Mouse (Mus musculus) embryo, embryonic 11 days (tissue): ENCODE data around the gene Gamt.
"Not testable (repeated sequence)": the region's sequence is repeated elsewhere in the genome, so short reads cannot be mapped to it uniquely, and the experiment has no call there.

Source experiments
- DNase-seq: peaks from one replicate; pipeline ENCODE4 v3.0.0-alpha.2; 2015

Gamt gene

DNA sequence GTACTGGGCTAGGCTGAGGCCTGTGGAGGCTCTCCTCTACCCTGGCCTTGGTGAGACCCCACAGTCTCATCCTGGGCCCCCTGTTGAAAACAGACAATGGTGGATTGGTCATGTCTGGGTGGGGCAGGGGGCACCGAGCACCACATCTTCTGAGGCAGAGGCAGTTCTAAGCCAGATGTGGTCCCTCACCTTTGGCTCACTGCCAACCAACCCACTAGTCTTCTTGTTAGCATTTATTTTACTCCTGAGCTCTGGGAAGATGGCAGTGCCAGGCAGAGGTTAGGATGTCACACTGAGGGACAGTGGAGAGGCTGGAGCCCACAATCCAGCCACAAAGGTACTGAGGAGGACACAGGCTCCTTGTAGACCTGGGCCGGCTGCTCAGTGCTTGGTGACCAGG lies 2.9 kb downstream of the Gamt start:
- DNase-seq: no peak

DNA sequence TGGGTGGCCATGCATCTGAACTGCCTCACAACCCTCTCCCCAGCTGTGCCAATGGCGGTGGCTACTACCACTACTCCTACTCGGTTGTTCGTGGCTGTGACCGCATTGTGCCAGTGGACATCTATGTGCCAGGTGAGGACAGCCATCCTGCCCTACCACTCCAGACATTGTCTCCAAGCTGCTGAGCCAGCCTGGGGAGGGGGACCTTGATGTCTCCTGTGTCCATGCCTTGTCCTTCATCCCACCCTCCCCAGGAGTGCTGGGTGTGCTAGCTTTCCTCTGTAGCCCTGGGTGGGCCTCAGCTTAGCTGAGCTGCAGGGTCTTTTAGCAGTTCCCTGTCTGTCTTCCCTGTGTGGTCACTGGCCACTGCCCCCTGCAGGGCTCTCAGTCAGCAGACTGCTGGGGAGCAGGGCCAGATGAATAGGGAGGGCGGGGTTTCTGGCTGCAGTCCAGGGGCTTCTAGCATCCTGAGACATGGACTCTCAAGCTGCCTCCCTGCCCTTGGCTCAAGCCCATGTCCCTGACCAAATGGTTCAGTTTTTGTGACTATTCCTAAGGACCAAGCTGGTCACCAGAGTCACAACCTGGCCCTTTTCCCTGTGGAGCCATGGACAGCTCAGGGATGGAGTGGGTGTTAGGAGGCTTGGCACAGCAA lies 4.8 kb downstream of the Gamt start:
- no peak for DNase-seq

- no peak for DNase-seq
Observed at GRCm38 (mm10) chr10:80254331-80255297, 6.2 kb downstream of the Gamt start.

DNA sequence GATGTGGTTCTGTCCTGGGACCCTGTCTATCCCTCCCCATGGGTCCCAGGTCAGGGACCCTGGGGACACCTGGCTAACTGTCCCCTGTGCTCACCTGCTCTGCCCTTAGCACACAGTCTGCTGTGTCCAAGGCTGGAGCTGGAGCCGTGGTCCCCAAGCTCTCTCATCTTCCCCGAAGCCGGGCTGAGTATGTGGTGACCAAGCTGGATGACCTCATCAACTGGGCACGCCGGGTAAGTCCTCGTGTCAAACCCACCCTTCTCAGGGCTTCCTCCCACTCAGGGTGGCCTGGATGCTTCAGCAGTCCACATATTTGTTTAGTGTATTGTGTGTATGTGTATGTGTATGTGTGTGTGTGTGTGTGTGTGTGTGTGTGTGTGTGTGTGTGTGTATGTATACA lies 7.3 kb downstream of the Gamt start:
- no peak for DNase-seq

DNA sequence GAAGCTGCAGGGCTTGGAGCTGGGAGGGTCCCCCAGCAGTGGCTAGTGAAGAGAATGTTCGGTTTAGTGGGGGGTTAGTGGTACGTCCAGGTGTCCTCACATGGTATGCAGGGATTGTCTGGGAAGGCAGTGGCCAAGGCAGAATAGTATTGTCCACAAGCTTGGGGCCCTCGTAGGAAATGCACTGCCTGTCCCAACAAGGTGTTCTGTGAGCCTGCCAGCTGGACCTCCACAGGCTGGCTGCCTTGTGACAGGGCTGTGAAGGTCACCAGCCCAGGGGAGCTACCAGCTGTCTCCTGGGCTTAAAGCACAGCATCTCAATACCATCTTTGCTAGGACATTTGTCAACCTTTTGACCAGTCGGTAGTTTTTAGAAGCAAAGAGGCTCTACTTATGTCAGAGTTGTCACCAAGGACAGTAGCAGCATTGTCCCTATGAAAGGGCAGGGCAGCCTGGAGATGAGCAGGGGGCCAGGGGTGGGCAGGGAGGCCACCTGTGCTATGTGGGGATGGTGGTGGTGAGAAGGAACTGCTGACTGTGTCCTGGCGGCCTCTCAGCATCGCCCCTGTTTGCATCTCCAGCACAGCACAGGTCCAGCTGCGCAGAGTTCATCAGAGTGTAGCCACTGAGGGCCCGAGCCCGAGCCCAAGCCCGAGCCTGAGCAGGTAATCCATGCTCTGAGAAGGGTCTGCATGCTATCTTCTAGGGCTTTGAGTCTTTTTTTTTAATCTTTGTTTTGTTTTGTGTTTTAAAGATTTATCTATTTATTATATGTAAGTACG lies 8.1 kb downstream of the Gamt start:
- no peak for DNase-seq

GRCm38 (mm10) chr10:80252011-80252410 lies 8.8 kb downstream of the Gamt start:
- no peak for DNase-seq

- DNase-seq: no peak
Observed at GRCm38 (mm10) chr10:80250573-80250972, 10.2 kb downstream of the Gamt start.

GRCm38 (mm10) chr10:80250059-80250458 lies 10.8 kb downstream of the Gamt start:
- DNase-seq: no peak

- DNase-seq: peak; percentile 93
Observed at GRCm38 (mm10) chr10:80248971-80249640, 11.7 kb downstream of the Gamt start, which contains the start of gene Ndufs7. Gene Ndufs7 (plus strand): TSS chr10:80249121.

DNA sequence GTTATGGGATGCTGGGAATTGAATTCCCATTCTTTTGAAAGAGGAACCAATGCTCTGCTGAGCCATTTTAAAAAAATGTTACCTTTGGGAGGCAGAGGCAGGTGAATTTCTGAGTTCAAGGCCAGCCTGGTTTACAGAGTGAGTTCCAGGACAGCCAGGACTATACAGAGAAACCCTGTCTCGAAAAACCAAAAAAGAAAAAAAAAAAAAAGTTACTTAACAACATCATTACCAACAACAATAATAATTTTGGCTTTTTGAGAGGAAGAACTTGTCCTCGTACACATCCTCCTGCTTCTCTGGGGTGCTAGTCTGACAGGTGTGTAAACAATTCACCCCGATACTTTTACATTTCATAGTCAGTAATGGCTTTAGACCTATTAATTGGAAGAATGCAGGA lies 12.4 kb downstream of the Gamt start:
- not testable (repeated sequence) for DNase-seq

GRCm38 (mm10) chr10:80247849-80248248 lies 13.0 kb downstream of the Gamt start:
- peak; percentile 57 for DNase-seq

GRCm38 (mm10) chr10:80245600-80245999 lies 15.2 kb downstream of the Gamt start:
- peak; percentile 90 for DNase-seq

DNA sequence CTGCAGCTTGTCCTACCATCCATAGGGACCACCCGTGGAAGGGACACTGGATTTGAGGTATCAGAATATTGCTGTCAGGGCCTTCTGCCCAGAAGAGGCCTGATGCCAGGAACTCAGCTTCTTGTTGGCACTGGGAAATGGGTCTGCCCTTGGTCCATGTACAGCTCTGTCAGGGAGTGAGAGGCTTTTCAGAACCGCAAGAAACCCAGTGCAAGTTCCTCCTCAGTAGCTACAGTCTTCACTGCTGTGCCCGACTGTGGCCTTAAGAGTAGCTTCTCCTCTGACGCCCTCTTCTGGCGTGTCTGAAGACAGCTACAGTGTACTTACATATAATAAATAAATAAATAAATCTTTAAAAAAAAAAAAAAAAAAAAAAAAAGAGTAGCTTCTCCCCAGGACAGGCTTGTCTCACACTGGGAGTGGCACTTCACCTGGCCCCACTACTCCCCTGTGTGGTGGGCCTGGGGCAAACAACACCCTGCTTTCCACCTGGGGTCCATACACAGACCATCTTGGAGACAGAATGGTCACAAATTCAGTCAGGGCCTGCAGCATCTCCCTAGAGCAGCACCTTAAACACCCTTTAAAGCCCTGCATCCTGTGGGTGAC lies 15.9 kb downstream of the Gamt start:
- DNase-seq: peak; percentile 61

- DNase-seq: no peak
Observed at GRCm38 (mm10) chr10:80242607-80243006, 18.2 kb downstream of the Gamt start.

GRCm38 (mm10) chr10:80242088-80242487 lies 18.7 kb downstream of the Gamt start:
- no peak for DNase-seq

GRCm38 (mm10) chr10:80239791-80240190 lies 21.0 kb downstream of the Gamt start:
- no peak for DNase-seq

- no peak for DNase-seq
Observed at GRCm38 (mm10) chr10:80238306-80238705, 22.5 kb downstream of the Gamt start.

- no peak for DNase-seq
Observed at GRCm38 (mm10) chr10:80237020-80237419, 23.8 kb downstream of the Gamt start.

DNA sequence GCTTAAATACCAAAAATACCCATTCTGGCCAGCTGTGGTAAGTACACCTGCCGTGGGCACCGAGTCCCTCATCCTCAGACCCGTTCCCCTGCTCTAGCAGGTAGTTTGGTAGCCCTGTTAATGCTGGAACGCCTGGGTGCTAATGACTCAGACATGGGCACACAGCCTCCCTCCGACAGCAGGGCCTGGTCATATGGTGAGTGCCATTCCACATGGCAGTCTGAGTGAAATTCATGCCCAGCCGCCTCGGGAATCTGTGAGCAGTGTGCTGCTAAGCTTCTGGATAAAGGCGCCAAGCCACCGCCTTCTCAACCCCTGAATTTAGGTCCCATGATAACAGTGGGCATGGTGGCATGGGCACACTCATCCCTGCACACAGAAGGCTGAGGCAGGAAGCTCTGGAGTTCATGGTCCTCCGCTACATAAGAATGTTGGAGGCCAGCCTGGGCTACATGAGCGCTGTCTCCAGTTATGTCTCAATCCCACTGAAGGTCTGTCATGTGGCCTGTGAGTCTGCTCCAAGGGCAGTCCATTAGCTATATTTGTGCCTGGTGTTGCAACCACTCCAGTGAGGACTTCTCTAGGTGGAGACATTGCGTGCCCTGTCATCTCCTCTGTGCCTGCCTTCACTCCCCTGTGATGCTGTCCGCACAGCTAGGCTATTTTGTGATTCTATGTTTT lies 24.5 kb downstream of the Gamt start:
- no peak for DNase-seq

DNA sequence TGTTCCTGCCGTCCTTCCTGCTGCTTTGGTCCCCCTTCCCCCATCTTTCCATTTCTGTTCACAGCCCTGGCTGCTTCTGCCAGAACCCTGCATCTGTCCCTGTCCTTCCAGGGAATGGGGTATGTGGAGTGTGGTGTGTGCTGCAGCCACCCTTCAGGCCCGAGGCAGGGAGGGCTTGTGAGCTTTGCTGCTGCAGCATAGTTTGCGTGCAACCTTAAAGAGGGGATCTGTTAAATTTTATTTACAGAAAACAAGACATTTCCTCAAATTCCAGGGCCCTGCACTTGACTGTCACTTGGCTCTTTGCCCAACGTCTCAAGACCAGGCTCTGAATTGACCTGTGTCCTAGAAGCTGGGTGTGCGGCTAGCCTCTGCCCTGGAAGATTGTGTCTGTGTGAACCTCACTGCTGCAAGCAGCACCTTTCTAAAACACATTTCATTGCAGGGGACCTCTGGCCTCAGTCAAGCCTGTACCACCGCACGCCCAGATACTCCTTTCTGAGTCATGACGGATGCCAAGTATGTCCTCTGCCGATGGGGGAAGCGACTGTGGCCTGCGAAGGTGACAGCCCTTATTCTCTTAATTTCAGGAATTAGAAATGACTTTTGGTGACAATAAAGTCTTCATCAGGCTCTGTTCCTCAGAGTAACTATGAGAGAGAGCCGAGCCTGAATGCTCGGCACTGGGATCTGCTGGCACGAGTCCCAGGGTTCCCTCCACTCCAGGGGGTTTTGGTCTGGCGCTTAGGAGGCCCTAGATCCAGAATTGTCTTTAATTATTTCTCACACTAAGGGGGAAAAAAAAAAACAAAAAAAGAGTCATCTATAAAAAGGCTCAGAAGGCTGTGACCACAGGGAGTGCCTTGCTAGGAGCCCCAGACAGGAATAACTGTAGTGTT lies 32.7 kb downstream of the Gamt start:
- DNase-seq: no peak

DNA sequence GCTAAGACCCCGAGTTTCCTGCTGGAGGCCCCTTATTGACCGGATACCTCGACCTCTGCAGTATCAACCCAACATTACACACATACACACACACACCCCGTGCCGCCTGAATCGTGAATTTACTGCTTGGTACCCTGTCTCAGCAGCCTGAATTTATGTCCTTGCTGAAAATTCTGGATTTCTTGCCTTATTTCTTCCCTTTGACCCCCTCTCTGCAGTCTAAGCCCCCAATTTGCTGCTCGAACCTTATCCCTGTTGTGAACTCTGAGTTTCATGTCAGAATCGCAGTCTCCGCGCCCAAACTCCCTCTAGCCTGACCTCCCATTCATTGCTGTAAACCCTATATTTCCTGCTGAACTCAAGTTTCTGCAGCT lies 33.7 kb downstream of the Gamt start:
- no peak for DNase-seq
